Mouse (Mus musculus): ENCODE data around the gene Ugt1a10. TPM values are rescaled to one million over a fixed set of nuclear protein-coding genes. Genes with fewer than 3 reads are reported as not detected.
"Not testable (repeated sequence)": the region's sequence is repeated elsewhere in the genome, so short reads cannot be mapped to it uniquely, and the experiment has no call there.

Gene Ugt1a10
- polyA plus RNA-seq, 1 experiment, result not detected

DNA sequence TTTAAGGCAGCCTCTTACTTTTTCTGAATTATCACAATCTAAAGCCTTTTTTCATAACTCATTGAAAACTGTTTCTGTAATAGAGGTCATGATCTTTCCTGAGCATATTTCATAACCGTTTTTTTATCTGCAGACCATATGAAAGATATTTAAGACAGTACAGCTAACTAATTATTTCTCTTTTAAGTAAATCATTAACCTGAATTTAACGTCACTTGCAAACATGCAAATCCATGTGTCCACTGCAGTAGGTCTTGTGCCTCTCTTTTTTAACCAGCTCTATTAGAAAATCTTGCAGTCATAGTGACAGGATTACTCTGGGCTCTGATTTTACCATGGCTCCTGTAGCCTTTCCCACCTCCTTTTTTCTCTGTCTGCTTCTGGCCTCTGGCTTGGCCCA lies 15.3 kb downstream of the Ugt1a10 start, which contains the start of gene Ugt1a9:
Gene Ugt1a9 (plus strand): TSS at position 306 of the 400 bp plus-strand sequence.
- H3K36me3 ChIP-seq (replicated peaks; ENCODE audit: low read length), result no peaks in the 10 kb centered on the region
- H3K4me1 ChIP-seq, result no peaks in the 10 kb centered on the region
- peaks cover 4% of the 10 kb centered on the region for H3K27me3 ChIP-seq (replicated peaks)
- TF ChIP-seq FLI1 (IDR thresholded peaks at IDR 0.05; ENCODE audit: low read length), result no peak
- no peak for TF ChIP-seq GATA1 (IDR thresholded peaks at IDR 0.05; ENCODE audit: borderline replicate concordance, low read length)
- H3K4me3 ChIP-seq (replicated peaks), result no peak within 1 kb of the TSS
- H3K9me3 ChIP-seq, result no peaks in the 10 kb centered on the region

DNA sequence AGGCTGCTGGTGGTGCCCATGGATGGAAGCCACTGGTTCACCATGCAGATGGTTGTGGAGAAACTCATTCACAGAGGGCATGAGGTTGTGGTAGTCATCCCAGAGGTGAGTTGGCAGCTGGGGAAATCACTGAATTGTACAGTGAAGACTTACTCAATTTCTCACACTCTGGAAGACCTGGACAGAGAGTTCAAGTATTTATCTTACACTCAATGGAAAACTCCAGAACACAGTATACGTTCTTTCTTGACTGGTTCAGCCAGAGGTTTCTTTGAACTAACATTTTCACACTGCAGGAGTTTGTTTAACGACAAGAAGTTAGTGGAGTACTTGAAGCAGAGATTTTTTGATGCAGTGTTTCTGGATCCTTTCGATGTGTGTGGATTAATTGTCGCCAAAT lies 15.7 kb downstream of the Ugt1a10 start:
- no peaks in the 10 kb centered on the region for H3K4me1 ChIP-seq
- no peak overlapping the region for H3K4me3 ChIP-seq (replicated peaks)
- no peaks in the 10 kb centered on the region for H3K36me3 ChIP-seq (replicated peaks; ENCODE audit: low read length)
- TF ChIP-seq GATA1 (IDR thresholded peaks at IDR 0.05; ENCODE audit: borderline replicate concordance, low read length), result no peak
- no peak for TF ChIP-seq FLI1 (IDR thresholded peaks at IDR 0.05; ENCODE audit: low read length)
- peaks cover 4% of the 10 kb centered on the region for H3K27me3 ChIP-seq (replicated peaks)
- no peaks in the 10 kb centered on the region for H3K9me3 ChIP-seq

DNA sequence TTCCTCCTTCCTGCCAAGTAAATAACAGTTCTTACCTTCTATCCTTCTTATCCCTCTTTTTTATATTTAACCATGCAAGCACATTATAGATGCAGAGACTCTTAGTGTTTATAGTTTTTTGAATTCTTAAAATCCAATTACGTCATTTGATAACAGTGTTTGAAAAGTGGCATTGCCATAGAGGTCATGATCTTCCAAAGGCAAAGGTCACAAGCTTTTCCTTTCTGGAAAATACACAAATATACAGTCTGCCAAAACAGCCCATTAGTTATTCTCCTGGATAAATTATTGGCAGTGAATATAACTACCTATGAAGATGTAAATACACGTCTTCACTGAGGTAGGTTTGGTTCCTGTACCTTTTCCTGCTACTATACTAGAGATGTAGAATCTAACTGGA lies 19.3 kb downstream of the Ugt1a10 start:
- TF ChIP-seq GATA1 (IDR thresholded peaks at IDR 0.05; ENCODE audit: borderline replicate concordance, low read length) (no peak), FLI1 (IDR thresholded peaks at IDR 0.05; ENCODE audit: low read length) (no peak)
- H3K4me3 ChIP-seq (replicated peaks), result no peak overlapping the region
- no peaks in the 10 kb centered on the region for H3K9me3 ChIP-seq
- no peaks in the 10 kb centered on the region for H3K36me3 ChIP-seq (replicated peaks; ENCODE audit: low read length)
- H3K27me3 ChIP-seq (replicated peaks), result peaks cover 4% of the 10 kb centered on the region
- peaks cover 8% of the 10 kb centered on the region for H3K4me1 ChIP-seq

DNA sequence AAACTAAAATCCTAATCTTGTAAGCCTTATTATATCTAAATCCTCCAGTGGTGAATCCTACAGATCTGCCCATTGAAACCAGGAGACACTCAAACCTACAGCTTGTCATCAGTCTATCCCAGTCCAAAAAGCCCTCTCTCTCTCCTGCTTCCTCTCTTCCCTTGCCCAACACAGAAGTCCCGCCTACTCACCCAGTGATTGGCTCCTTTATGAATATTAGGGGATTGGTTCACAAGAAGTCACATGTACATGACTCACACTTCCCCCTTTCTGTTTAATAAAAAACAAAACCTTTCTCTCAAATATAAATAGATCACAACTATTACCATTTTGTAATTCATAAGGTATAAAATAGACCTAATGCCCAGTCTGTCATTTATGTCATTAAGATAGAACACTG lies 21.9 kb downstream of the Ugt1a10 start:
- H3K4me3 ChIP-seq (replicated peaks), result no peak overlapping the region
- peaks cover 3% of the 10 kb centered on the region for H3K27me3 ChIP-seq (replicated peaks)
- H3K36me3 ChIP-seq (replicated peaks; ENCODE audit: low read length), result no peaks in the 10 kb centered on the region
- no peak for TF ChIP-seq FLI1 (IDR thresholded peaks at IDR 0.05; ENCODE audit: low read length)
- no peak for TF ChIP-seq GATA1 (IDR thresholded peaks at IDR 0.05; ENCODE audit: borderline replicate concordance, low read length)
- peaks cover 8% of the 10 kb centered on the region for H3K4me1 ChIP-seq
- no peaks in the 10 kb centered on the region for H3K9me3 ChIP-seq

DNA sequence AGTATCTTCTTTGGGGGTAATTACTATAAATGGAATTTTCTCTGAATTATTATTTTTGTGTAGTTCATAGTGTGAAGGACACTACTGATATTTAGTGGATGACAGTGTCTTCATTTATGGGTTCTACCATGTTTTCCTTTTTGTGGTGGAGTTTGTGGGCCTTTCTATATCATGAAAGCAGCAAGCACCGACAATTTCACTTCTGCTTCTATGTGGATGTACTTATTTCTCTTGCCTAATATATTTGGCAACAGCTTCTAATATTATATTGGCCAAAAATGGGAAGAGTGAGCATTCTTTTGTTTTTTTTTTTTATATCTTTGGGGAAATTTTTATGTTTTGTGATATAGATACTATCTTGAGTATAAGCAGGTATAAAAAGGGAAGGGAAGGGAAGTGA lies 26.5 kb downstream of the Ugt1a10 start:
- TF ChIP-seq FLI1 (IDR thresholded peaks at IDR 0.05; ENCODE audit: low read length) (no peak), GATA1 (IDR thresholded peaks at IDR 0.05; ENCODE audit: borderline replicate concordance, low read length) (no peak)
- H3K4me1 ChIP-seq, result peaks cover 8% of the 10 kb centered on the region
- H3K9me3 ChIP-seq, result no peaks in the 10 kb centered on the region
- peaks cover 2% of the 10 kb centered on the region for H3K27me3 ChIP-seq (replicated peaks)
- H3K36me3 ChIP-seq (replicated peaks; ENCODE audit: low read length), result no peaks in the 10 kb centered on the region
- no peak overlapping the region for H3K4me3 ChIP-seq (replicated peaks)

DNA sequence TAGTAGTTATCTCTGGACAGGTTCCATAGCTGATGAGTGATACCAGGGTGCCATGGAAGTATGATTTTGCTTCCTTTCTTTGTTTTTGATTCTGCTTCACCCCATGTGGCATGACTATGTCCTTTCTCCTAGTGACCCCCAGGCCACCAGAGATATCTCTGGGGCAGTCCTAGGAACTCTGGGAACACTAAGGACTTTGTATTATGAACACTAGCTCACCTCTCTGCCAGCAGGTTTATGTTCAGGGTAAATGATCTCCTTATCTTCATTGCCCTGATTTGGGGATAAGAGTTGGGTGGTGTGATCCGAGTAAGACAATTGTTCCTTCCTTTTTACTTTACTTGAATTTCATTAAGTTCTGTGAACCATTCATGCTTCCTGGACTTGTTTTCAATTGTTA lies 30.9 kb downstream of the Ugt1a10 start:
- no peaks in the 10 kb centered on the region for H3K36me3 ChIP-seq (replicated peaks; ENCODE audit: low read length)
- H3K27me3 ChIP-seq (replicated peaks), result peaks cover 9% of the 10 kb centered on the region

DNA sequence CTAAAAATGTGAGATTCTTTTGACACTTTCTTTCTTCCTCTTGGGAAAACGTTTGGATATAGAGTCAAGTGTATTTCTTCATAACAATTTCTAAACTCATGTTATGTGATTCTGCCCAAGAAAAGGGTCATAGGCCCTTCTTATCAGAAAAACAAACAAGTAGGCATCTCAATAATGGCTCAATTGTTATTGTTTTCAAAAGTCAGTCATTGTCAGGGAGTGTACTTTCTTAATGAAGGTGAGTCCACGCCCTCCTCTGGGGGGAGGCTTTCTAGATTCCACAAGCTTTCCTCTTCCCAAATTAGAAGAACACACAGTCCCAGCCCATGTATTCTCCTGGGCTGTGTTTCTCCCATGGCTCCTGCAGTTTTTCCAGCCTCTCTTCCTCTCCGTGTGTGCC lies 32.3 kb downstream of the Ugt1a10 start, which contains the start of gene Ugt1a8:
Gene Ugt1a8 (plus strand): TSS at position 301 of the 400 bp plus-strand sequence.
- TF ChIP-seq FLI1 (IDR thresholded peaks at IDR 0.05; ENCODE audit: low read length), result no peak
- TF ChIP-seq GATA1 (IDR thresholded peaks at IDR 0.05; ENCODE audit: borderline replicate concordance, low read length), result no peak

More for the DNA sequence above, 30.9 kb downstream of the Ugt1a10 start:
- H3K9me3 ChIP-seq, result no peaks in the 10 kb centered on the region
- H3K4me1 ChIP-seq, result no peaks in the 10 kb centered on the region
- no peak for TF ChIP-seq FLI1 (IDR thresholded peaks at IDR 0.05; ENCODE audit: low read length)
- no peak for TF ChIP-seq GATA1 (IDR thresholded peaks at IDR 0.05; ENCODE audit: borderline replicate concordance, low read length)
- no peak overlapping the region for H3K4me3 ChIP-seq (replicated peaks)

DNA sequence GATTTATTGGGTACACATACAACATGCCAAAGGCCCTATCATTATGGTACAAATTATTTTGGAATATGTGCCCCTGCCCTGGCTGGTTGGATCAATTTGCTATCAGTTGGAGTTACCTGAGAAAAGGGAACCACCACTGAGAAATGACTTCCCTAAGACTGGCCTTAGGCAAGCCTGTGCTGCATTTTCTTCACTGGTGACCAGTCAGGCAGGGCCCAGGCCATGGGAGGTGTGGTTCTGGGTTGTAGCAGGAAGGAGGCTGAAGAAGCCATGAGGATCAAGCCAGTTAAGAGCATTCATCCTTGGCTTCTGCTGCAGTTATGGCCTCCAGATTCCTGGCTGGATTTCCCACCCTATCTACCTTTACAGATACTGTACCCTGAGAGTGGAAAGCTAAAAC lies 37.2 kb downstream of the Ugt1a10 start:
- Histone ChIP-seq H3K36me3 (replicated peaks; ENCODE audit: low read length) (no peaks in the 10 kb centered on the region), H3K9me3 (no peaks in the 10 kb centered on the region), H3K4me1 (peaks cover 26% of the 10 kb centered on the region), H3K4me3 (replicated peaks) (no peak overlapping the region), H3K27me3 (replicated peaks) (peaks cover 5% of the 10 kb centered on the region)
- TF ChIP-seq GATA1 (IDR thresholded peaks at IDR 0.05; ENCODE audit: borderline replicate concordance, low read length) (no peak), FLI1 (IDR thresholded peaks at IDR 0.05; ENCODE audit: low read length) (no peak)

More for the DNA sequence above, 32.3 kb downstream of the Ugt1a10 start, which contains the start of gene Ugt1a8:
- Histone ChIP-seq H3K4me3 (replicated peaks) (no peak within 1 kb of the TSS), H3K36me3 (replicated peaks; ENCODE audit: low read length) (no peaks in the 10 kb centered on the region), H3K4me1 (peaks cover 3% of the 10 kb centered on the region; the same call in 1 of the 2 replicates), H3K27me3 (replicated peaks) (peaks cover 9% of the 10 kb centered on the region), H3K9me3 (no peaks in the 10 kb centered on the region)

DNA sequence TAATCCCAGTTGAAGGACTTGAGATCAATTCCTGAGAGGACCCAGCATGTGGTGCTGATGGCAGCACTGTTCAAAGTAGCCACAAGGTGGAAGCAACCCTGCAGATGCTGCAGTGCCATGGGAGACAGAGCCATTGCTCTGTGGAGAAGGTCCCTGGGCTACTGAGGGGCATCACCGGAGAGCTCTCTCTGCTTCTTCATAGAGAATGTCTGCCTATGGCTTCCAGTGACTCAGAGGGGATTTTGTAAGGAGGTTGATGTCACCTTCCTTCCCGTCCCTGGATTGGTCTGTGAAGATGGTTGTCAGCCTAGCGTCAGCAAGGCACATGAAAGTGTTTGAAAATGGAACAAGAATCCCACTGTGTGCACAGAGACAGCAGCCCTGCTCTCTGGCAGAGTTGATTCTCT lies 39.1 kb downstream of the Ugt1a10 start:
- H3K4me3 ChIP-seq (replicated peaks), result not testable (repeated sequence)
- peaks cover 26% of the 10 kb centered on the region for H3K4me1 ChIP-seq

DNA sequence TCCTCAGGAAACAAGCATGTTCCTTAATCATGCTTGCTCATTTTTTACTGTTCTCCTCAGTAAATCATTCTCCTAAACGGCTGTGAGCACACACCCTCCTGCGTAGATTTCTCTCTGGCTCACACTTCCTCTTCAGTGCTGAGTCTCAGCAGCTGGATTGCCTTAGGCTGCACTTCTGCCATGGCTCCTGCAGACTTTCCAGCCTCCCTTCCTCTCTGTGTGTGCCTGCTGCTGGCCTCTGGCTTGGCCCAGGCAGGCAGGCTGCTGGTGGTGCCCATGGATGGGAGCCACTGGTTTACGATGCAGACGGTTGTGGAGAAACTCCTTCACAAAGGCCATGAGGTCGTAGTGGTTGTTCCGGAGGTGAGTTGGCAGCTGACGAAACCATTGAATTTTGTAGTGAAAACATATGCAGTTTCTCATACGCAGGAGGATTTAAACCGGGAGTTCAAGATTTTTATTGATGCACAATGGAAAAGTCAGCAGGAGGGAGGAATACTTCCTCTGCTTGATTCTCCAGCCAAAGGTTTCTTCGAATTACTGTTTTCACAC lies 39.8 kb downstream of the Ugt1a10 start, which contains the start of gene Ugt1a7c:
Gene Ugt1a7c (plus strand): TSS at position 122 of the 552 bp plus-strand sequence.
- no peak for TF ChIP-seq GATA1 (IDR thresholded peaks at IDR 0.05; ENCODE audit: borderline replicate concordance, low read length)
- TF ChIP-seq FLI1 (IDR thresholded peaks at IDR 0.05; ENCODE audit: low read length), result no peak
- Histone ChIP-seq H3K9me3 (no peaks in the 10 kb centered on the region), H3K36me3 (replicated peaks; ENCODE audit: low read length) (no peaks in the 10 kb centered on the region), H3K4me3 (replicated peaks) (peak within 1 kb of the TSS; percentile 77), H3K27me3 (replicated peaks) (no peaks in the 10 kb centered on the region), H3K4me1 (peaks cover 26% of the 10 kb centered on the region)

More for the DNA sequence above, 39.1 kb downstream of the Ugt1a10 start:
- not testable (repeated sequence) for H3K27me3 ChIP-seq (replicated peaks); H3K36me3 ChIP-seq (replicated peaks; ENCODE audit: low read length); H3K9me3 ChIP-seq

DNA sequence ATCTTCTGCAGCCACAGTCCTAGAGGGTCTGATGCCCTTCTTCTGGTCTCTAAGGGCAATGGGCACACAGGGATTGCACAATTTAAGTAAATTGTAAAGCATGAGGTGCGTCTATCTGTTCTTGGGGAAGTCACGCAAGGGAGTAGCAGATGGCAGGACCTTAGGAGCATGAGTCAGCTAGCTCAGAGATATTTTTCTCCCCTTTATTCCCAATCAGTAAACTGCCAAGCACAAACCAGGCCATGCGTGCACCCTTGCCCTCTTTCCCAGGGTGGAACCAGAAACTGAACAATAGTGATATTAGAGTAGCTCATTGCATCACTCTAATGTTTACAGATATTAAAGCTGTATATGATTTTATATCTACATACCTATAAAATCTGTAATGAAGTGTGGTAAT lies 43.4 kb downstream of the Ugt1a10 start:
- Histone ChIP-seq H3K4me1 (peaks cover 26% of the 10 kb centered on the region), H3K27me3 (replicated peaks) (peaks cover 12% of the 10 kb centered on the region)
- not testable (repeated sequence) for H3K36me3 ChIP-seq (replicated peaks; ENCODE audit: low read length); H3K4me3 ChIP-seq (replicated peaks); H3K9me3 ChIP-seq

DNA sequence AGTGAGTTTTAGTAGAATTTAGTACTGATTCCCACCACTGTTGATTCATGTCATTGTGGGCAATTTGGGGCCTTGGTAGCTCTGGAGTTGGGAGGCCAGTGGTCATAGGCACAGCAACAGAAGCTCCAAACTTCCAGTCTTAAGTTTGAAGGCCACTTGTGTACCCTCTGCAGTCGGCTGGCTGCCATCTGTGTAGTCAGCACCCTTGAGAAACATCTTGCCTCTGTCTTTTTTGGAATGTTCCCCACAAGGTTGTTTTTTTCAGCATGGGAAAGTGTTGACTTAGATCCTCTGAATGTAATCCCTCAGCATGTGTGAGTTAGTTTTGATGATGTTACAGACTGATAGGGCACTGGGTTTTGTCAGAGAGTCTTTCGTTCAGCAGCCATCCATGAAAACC lies 44.5 kb downstream of the Ugt1a10 start:
- H3K4me3 ChIP-seq (replicated peaks); H3K9me3 ChIP-seq; H3K36me3 ChIP-seq (replicated peaks; ENCODE audit: low read length): not testable (repeated sequence)
- H3K4me1 ChIP-seq, result peaks cover 23% of the 10 kb centered on the region
- H3K27me3 ChIP-seq (replicated peaks), result peaks cover 17% of the 10 kb centered on the region

DNA sequence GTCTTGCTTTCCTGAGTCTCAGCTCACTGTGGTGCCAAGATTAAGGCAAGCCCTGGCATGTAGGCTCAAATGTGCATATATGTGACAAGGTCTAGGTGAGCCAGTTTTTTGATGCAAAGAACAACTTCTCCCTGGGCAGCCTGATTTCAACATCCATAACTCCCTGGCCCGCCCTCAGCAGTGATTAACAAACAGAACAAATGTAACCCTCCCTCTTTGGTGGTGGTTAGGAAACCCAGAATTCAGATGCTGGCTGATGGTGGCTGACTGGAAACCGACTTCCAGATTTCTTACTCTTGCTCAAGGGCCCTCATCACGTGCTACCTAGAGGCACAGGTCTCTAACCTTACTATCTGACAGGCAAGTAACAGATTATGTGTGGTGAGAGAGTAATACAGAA lies 47.8 kb downstream of the Ugt1a10 start, which contains the start of gene Ugt1a6b:
Gene Ugt1a6b (plus strand): TSS at position 234 of the 400 bp plus-strand sequence.
- not testable (repeated sequence) for H3K36me3 ChIP-seq (replicated peaks; ENCODE audit: low read length); H3K9me3 ChIP-seq
- H3K27me3 ChIP-seq (replicated peaks), result peaks cover 18% of the 10 kb centered on the region
- peak within 1 kb of the TSS; percentile 24 for H3K4me3 ChIP-seq (replicated peaks)
- peaks cover 19% of the 10 kb centered on the region for H3K4me1 ChIP-seq

DNA sequence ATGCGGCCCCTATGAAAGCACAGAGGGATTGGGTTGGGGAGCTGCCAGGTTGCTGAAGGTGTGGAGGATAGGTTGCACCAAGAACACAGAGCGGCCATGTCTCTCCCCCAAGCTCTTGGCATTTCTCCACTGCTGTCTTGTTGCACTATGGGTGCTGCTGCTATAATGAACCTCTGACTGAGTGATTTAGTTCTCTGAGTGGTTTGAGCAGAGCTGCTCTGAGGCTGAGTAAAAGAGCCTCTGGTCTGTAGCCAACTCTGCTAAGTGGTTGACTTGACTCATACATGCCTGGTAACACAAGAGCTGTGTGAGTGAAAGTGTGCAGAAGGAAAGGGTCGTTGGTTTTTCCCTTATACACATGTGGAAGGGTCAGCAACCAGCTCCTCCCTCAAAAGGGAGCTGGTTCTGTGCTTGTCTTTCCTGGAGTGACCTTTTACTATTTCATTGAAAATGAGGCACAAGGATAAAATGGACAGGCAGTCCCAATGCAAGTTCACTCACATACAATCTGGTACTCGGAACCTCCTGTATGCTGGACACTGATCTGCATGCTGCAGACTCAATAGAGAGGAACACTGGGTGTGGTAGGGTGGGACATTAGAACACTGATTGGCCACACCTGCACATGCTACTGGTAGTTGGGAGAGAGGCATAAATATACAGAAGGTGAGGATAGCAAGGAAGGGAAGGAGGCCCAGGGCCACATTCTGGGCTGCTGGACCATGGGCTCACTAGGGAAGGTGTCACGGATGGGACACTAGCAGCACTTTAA lies 48.7 kb downstream of the Ugt1a10 start:
- H3K4me1 ChIP-seq, result peaks cover 19% of the 10 kb centered on the region
- H3K36me3 ChIP-seq (replicated peaks; ENCODE audit: low read length); H3K9me3 ChIP-seq: not testable (repeated sequence)
- H3K4me3 ChIP-seq (replicated peaks), result peak overlapping the region; percentile 24
- peaks cover 18% of the 10 kb centered on the region for H3K27me3 ChIP-seq (replicated peaks)

Measured in megakaryocyte, embryonic 14.5 days (primary cell).